Mouse (Mus musculus) kidney, adult 2 months (tissue): ENCODE data around the gene Cadm3.

Source experiments
- CTCF ChIP-seq: fragments of 200-500 bp; conservative IDR thresholded peaks from 2 replicates; pipeline ENCODE4 v1.5.1; 2011; ENCODE audit warnings: low read depth, mild to moderate bottlenecking, control low read depth, low read length, moderate library complexity, mixed read lengths; ENCODE audit not compliant: insufficient read depth, insufficient read length
- POLR2A ChIP-seq: fragments of 200-500 bp; IDR thresholded peaks from one replicate; pipeline ENCODE4 v1.6.1; 2011; ENCODE audit warnings: low read depth, low read length, control low read depth

DNA sequence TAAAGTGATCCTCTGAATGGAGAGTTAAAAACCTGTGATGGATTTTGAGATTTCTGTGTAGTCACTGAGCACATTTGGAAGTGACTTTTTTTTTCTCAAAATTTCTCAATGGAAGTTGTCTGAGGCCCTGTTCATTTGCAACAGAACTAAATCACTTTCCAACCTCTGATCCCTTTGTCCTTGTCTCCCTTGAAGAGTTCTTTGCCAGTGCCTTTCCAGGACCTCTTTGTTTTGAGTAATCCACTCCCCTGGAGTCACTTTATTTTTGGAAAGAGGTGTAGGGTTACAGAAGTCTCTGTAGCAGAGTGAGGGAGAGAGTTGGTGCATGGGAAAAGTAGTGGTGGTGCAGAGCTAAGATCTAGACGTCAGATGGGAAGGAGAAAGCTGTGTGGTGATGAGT, 19.0 kb downstream of the Cadm3 start:
- no peak for TF ChIP-seq POLR2A
- TF ChIP-seq CTCF, result no peak
